ENCODE assay signal across 13 mouse cellular contexts in genomic region chr4:132905843-132906360, GRCm38 (mm10). TPM values are rescaled to one million over a fixed set of nuclear protein-coding genes. Genes with fewer than 3 reads are reported as not detected.
DNase-seq lines count a peak whose midpoint lies in the region; ATAC-seq and TF ChIP-seq lines count a peak whose summit lies in the region.
"Had no signal": no experiment of that assay in that cellular context is flagged by ENCODE, and none has a peak within 500 bp of the region (broad histone marks: within the 10 kb centered on the region; RNA-seq: fewer than 3 reads in every experiment).

No protein-coding gene starts in this region.

- no peaks in the 10 kb centered on the region for H3K27me3 ChIP-seq in heart, postnatal 0 days (ENCODE audit: control insufficient read depth, insufficient read depth, low read length)
- H3K27me3 ChIP-seq in midbrain, embryonic 16.5 days (ENCODE audit: control insufficient read depth, insufficient read depth, low read depth, low read length): no peaks in the 10 kb centered on the region
- no peaks in the 10 kb centered on the region for H3K27me3 ChIP-seq in midbrain, embryonic 14.5 days (ENCODE audit: control insufficient read depth, insufficient read depth, low read length)
- H3K27me3 ChIP-seq: CH12.LX; limb, embryonic 15.5 days; megakaryocyte, embryonic 14.5 days had no signal

- no peak for TF ChIP-seq EP300 in heart, postnatal 0 days (IDR thresholded peaks at IDR 0.05; ENCODE audit: low read depth)

- H3K9ac ChIP-seq in heart, postnatal 0 days (replicated peaks; ENCODE audit: low read depth, low read length): no peak overlapping the region
- no peak overlapping the region for H3K9ac ChIP-seq in midbrain, embryonic 16.5 days (ENCODE audit: low read depth, low read length)
- no peak overlapping the region for H3K9ac ChIP-seq in midbrain, embryonic 14.5 days (replicated peaks; ENCODE audit: low read length)
- H3K9ac ChIP-seq: limb, embryonic 15.5 days had no signal

- no peak for ATAC-seq in heart, postnatal 0 days (ENCODE audit: insufficient read depth, low read depth)
- ATAC-seq in midbrain, embryonic 16.5 days: no peak
- no peak for ATAC-seq in midbrain, embryonic 14.5 days (ENCODE audit: low FRiP score, low TSS enrichment)

- WGBS in heart, postnatal 0 days: 75% methylated on average over 5 of the region's 5 CpGs
- WGBS in midbrain, embryonic 16.5 days: 90% methylated on average over 5 of the region's 5 CpGs
- WGBS in midbrain, embryonic 14.5 days: 93% methylated on average over 5 of the region's 5 CpGs

- H3K4me2 ChIP-seq in heart, postnatal 0 days (ENCODE audit: low read depth, low read length): no peak overlapping the region
- H3K4me2 ChIP-seq in midbrain, embryonic 16.5 days (ENCODE audit: low read length): no peak overlapping the region
- no peak overlapping the region for H3K4me2 ChIP-seq in midbrain, embryonic 14.5 days (ENCODE audit: low read length)
- H3K4me2 ChIP-seq: limb, embryonic 15.5 days had no signal

- intact Hi-C loops in heart, postnatal 36 days (cut with DNase I): loop anchor here (2.0 kb wide), 1 partner anchor 21 kb away; the partner anchor contains the start of gene Stx12

- no peaks in the 10 kb centered on the region for H3K4me1 ChIP-seq in heart, postnatal 0 days (ENCODE audit: control insufficient read depth, insufficient read depth)
- no peaks in the 10 kb centered on the region for H3K4me1 ChIP-seq in midbrain, embryonic 16.5 days (ENCODE audit: control insufficient read depth, insufficient read depth, low read length)
- no peaks in the 10 kb centered on the region for H3K4me1 ChIP-seq in midbrain, embryonic 14.5 days (ENCODE audit: control insufficient read depth, insufficient read depth, low read length)
- H3K4me1 ChIP-seq: limb, embryonic 15.5 days had no signal

- TF ChIP-seq CTCF in heart, postnatal 0 days (IDR thresholded peaks at IDR 0.05; ENCODE audit: low read depth): no peak

- H3K36me3 ChIP-seq in heart, postnatal 0 days (replicated peaks; ENCODE audit: control insufficient read depth, insufficient read depth, low read length): peaks cover 70% of the 10 kb centered on the region
- peaks cover 22% of the 10 kb centered on the region for H3K36me3 ChIP-seq in midbrain, embryonic 16.5 days (ENCODE audit: control insufficient read depth, insufficient read depth, low read length)
- H3K36me3 ChIP-seq in midbrain, embryonic 14.5 days (ENCODE audit: control insufficient read depth, insufficient read depth, low read length): peaks cover 86% of the 10 kb centered on the region

- DNase-seq in heart, postnatal 0 days (ENCODE audit: low spot score): no peak
- DNase-seq in heart, postnatal 36 days: no peak
- no peak for DNase-seq in midbrain, embryonic 14.5 days
- peak; percentile 50 for DNase-seq in kidney, adult 18-20 months
- peak; percentile 61 to 70 for DNase-seq in kidney, postnatal 4 days
- DNase-seq in T-cell, adult 2 months (ENCODE audit: low spot score): no peak
- DNase-seq: cerebellum, postnatal 36 days; heart, adult 11 months; right cerebral cortex, postnatal 4 days had no signal

- H3K4me3 ChIP-seq in heart, postnatal 0 days (ENCODE audit: low read depth, low read length): no peak overlapping the region
- H3K4me3 ChIP-seq in midbrain, embryonic 16.5 days (ENCODE audit: low read depth, low read length): no peak overlapping the region
- H3K4me3 ChIP-seq in midbrain, embryonic 14.5 days (replicated peaks; ENCODE audit: low read depth, low read length): no peak overlapping the region
- H3K4me3 ChIP-seq: limb, embryonic 15.5 days; megakaryocyte, embryonic 14.5 days had no signal

- no peaks in the 10 kb centered on the region for H3K9me3 ChIP-seq in heart, postnatal 0 days (replicated peaks; ENCODE audit: control insufficient read depth, low read length)
- no peaks in the 10 kb centered on the region for H3K9me3 ChIP-seq in midbrain, embryonic 16.5 days (replicated peaks; ENCODE audit: control insufficient read depth, low read length, poor library complexity, severe bottlenecking)
- H3K9me3 ChIP-seq in midbrain, embryonic 14.5 days (ENCODE audit: control insufficient read depth, low read length): no peaks in the 10 kb centered on the region
- H3K9me3 ChIP-seq: limb, embryonic 15.5 days; megakaryocyte, embryonic 14.5 days had no signal

- peak overlapping the region; percentile 80 for H3K27ac ChIP-seq in heart, postnatal 0 days (ENCODE audit: low read depth)
- H3K27ac ChIP-seq in midbrain, embryonic 16.5 days (ENCODE audit: low read length): 0 out of 2 replicates have a peak overlapping the region, but pooled peaks have one; percentile 12
- no peak overlapping the region for H3K27ac ChIP-seq in midbrain, embryonic 14.5 days (replicated peaks; ENCODE audit: low read depth, low read length)
- H3K27ac ChIP-seq: limb, embryonic 15.5 days had no signal

RNA-seq across cellular contexts. Expression of gene Fam76a, which starts 16.5 kb away (rescaled TPM):
- total RNA-seq in heart, postnatal 0 days (2014; rRNA removed; ENCODE audit: low replicate concordance): 19.7 and 20.7 TPM in 2 replicates
- 39.6 and 44.4 TPM in 2 replicates for polyA plus RNA-seq in heart, postnatal 0 days (2015; fragmentation: Nextera tagmentation; extraction: Ambion mirVana)
- total RNA-seq in heart, postnatal 36 days (2021): 10 to 100 TPM; 42.3 to 46.4 TPM
- 41.8 and 42.7 TPM in 2 replicates for polyA plus RNA-seq in midbrain, embryonic 16.5 days (2015; fragmentation: Nextera tagmentation; extraction: Ambion mirVana)
- 41.9 and 47.5 TPM in 2 replicates for polyA plus RNA-seq in midbrain, embryonic 14.5 days (2014; fragmentation: Nextera tagmentation; extraction: Ambion mirVana)

RNA-seq across cellular contexts. Expression of gene Stx12, which starts 21.6 kb away (rescaled TPM):
- total RNA-seq in heart, postnatal 0 days (2014; rRNA removed; ENCODE audit: low replicate concordance): 59.7 and 65.9 TPM in 2 replicates
- polyA plus RNA-seq in heart, postnatal 0 days (2015; fragmentation: Nextera tagmentation; extraction: Ambion mirVana): 46.3 and 48.5 TPM in 2 replicates
- 10 to 100 TPM; 36.4 to 36.7 TPM for total RNA-seq in heart, postnatal 36 days (2021)
- polyA plus RNA-seq in midbrain, embryonic 16.5 days (2015; fragmentation: Nextera tagmentation; extraction: Ambion mirVana): 174 and 177 TPM in 2 replicates
- 192 and 197 TPM in 2 replicates for polyA plus RNA-seq in midbrain, embryonic 14.5 days (2014; fragmentation: Nextera tagmentation; extraction: Ambion mirVana)

Comparison
In these comparisons a context has a peak if more than half of its experiments do, and no peak if none do; other contexts are left out.
1. DNase-seq: peak in kidney, adult 18-20 months (single experiment) and kidney, postnatal 4 days (2 of 2); none in heart, postnatal 0 days (single experiment), heart, postnatal 36 days (0 of 2), midbrain, embryonic 14.5 days (single experiment) and T-cell, adult 2 months (single experiment).